Mouse (Mus musculus) brown adipose tissue, adult 24 weeks (tissue): ENCODE results near the gene Zfp280d. TPM values are rescaled to one million over a fixed set of nuclear protein-coding genes. Genes with fewer than 3 reads are reported as not detected.

Experiments
- H3K27ac ChIP-seq: fragments of 200-500 bp; replicated peaks from 2 replicates; pipeline ENCODE4 v1.5.1; 2012; ENCODE audit warnings: low read depth, mild to moderate bottlenecking, low read length
- H3K4me1 ChIP-seq: fragments of 200-500 bp; 2 replicates; pipeline ENCODE4 v1.6.1; 2012; ENCODE audit warnings: low read length, mixed read lengths; ENCODE audit not compliant: control insufficient read depth, insufficient read depth, insufficient read length
- H3K4me3 ChIP-seq: fragments of 200-500 bp; 2 replicates; pipeline ENCODE4 v1.5.1; 2012; ENCODE audit warnings: low read depth, mild to moderate bottlenecking, low read length, moderate library complexity; ENCODE audit not compliant: insufficient read depth
- polyA plus RNA-seq: library from polyadenylated mRNA; stranded (reverse); fragments of >200 nt; gene quantifications from 2 replicates; pipeline ENCODE4 v1.2.4, GENCODE M21; 2012; ENCODE audit not compliant: missing spikeins, insufficient read depth, insufficient read length

Zfp280d gene
- polyA plus RNA-seq, 1 experiment, result 9.1 TPM

DNA sequence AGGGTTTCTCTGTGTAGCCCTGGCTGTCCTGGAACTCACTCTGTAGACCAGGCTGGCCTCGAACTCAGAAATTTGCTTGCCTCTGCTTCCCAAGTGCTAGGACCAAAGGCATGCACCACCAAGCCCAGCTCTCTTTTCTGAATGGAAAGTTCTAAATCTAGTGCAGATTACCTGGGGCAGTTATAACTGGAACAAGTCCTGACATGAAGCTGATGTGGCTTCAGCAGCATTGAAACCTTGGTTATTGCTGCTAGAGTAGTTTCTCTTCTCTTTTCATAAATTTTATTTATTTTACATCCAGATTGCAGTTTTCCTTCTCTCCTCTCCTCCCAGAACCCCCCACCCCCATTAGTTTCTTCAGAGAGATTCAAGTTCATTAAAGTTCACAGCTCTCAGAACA lies 14.4 kb downstream of the Zfp280d start:
- Histone ChIP-seq H3K4me3 (no peak overlapping the region), H3K4me1 (peaks cover 3% of the 10 kb centered on the region; the same call in 1 of the 2 replicates), H3K27ac (no peak overlapping the region)

DNA sequence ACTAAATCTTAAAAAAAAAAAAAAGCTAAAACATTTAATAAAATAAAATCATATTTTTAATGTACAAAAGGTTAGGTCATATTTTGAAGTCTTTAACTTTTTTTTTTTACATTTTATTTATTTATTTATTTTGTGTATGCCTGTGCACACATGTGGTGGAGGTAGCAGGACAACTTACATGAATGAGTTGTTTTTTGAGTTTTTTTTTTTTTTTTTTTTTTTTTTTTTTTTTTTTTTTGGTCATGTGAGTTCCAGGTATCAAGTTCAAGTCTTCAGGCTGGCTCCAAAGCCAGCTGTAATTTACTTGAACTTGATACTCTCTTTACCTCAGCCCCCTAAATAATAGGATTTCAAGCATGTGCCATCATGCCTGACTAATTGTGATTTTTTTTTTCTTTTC lies 19.4 kb downstream of the Zfp280d start:
- Histone ChIP-seq H3K27ac (no peak overlapping the region), H3K4me3 (no peak overlapping the region), H3K4me1 (no peaks in the 10 kb centered on the region)

DNA sequence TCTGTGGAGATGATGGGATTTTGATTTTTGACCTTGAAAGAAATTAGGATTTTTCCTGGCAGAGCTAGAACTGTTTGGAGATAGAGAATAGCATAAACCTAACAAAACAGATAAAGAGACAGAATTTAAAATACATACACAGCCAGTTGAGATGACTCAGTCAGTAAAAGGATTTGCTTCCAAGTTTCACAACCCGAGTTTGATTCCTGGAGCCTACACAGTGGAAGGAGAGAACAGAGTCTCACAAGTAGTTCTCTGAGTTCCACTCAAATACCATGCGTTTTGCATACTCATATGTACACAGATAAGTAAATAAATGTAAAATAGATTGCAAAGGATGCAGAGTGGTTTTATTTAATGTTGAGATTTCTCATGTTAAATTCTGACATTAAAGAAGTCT lies 35.1 kb downstream of the Zfp280d start:
- no peak overlapping the region for H3K4me3 ChIP-seq
- no peaks in the 10 kb centered on the region for H3K4me1 ChIP-seq
- no peak overlapping the region for H3K27ac ChIP-seq

DNA sequence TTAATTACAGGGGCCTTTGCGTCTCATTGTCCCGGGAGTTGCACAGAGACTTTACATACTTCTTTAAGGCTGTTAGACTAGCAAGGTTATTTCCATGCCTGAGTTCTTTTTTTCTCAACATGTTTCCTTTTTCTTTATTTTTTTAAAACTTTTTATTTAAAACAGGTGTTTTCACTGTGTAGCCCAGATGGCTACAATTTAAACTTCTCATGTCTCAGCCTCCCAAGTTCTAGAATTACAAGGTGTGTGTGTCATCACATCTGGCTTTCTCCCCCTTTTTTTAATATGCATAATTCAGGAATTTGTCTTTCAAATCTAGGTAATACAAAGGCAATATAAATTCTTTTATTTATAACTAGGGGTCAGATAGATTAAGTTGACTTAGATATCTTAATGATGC lies 58.6 kb downstream of the Zfp280d start:
- no peak overlapping the region for H3K27ac ChIP-seq
- H3K4me3 ChIP-seq, result no peak overlapping the region
- no peaks in the 10 kb centered on the region for H3K4me1 ChIP-seq

DNA sequence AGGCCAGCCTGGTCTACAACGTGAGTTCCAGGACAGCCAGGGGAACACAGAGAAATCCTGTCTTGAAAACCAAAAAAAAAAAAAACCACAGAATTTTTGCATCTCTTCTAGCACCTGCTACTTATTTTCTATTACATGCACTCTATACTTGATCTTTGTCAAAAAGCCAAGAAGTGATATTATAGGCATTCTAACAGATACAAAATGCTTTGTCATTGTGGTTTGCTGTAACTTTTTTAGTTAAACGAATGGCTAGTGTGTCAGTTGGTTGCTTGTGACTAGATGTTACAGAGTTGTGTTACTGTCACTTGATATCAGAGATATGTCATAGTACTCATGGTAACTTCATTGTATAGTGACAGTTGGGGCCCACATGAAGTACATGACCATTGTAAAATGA lies 61.4 kb downstream of the Zfp280d start:
- Histone ChIP-seq H3K4me1 (no peaks in the 10 kb centered on the region), H3K27ac (no peak overlapping the region), H3K4me3 (no peak overlapping the region)

DNA sequence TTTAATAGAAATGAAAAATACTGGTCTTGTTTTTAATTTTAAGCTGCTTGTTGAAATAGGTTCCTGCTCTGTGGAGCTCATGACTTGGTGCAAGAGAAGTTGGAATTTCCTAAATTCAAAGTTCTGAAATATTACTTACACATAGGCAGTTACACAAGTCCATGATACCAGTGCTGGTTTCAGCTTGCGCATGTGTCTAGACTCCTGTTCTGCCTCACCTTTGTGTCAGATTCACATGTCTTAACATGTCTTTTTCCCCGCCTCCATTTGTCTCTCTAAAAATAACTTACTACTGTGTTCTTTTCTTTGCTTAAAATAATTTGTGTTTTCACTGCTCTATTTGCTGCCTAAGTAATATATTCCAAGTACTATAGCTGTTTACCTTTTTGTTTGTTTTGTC lies 64.5 kb downstream of the Zfp280d start:
- Histone ChIP-seq H3K27ac (no peak overlapping the region), H3K4me3 (no peak overlapping the region), H3K4me1 (no peaks in the 10 kb centered on the region)

DNA sequence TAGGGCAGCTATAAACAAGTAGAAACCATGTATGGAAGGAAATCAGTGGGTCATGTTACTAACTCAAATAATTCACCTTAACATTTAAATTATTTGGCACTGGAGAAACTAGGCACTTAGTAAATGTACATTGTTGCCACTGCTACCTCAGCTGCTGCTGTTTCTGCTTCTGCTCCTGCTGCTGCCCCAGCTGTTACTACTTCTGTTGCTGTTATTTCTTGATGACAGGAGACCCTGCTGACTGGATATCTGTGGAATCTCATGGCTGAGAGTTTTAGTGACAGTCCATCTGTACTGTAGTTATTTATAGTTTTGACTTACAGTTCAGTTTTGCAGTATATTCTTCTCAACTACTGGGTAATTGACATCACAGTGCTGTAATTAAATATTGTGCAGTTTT lies 69.2 kb downstream of the Zfp280d start:
- Histone ChIP-seq H3K27ac (no peak overlapping the region), H3K4me1 (no peaks in the 10 kb centered on the region)

DNA sequence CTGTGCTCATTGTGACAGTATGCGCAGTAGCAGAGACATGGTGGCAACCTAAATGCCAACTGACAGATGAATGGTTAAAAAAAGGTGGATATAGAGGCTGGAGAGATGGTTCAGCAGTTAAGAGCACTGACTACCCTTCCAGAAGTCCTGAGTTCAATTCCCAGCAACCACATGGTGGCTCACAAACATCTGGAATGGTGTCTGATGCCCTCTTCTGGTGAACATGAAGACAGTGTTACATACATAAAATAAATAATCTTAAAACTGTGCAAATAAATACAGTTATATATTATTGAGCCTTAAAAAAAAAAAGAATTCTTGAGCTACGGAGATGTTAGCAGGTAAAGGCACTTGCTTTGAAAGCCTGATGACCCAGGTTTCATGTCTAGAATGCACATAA lies 97.7 kb downstream of the Zfp280d start:
- Histone ChIP-seq H3K27ac (no peak overlapping the region), H3K4me1 (no peaks in the 10 kb centered on the region), H3K4me3 (no peak overlapping the region)

More for the DNA sequence above, 69.2 kb downstream of the Zfp280d start:
- no peak overlapping the region for H3K4me3 ChIP-seq

DNA sequence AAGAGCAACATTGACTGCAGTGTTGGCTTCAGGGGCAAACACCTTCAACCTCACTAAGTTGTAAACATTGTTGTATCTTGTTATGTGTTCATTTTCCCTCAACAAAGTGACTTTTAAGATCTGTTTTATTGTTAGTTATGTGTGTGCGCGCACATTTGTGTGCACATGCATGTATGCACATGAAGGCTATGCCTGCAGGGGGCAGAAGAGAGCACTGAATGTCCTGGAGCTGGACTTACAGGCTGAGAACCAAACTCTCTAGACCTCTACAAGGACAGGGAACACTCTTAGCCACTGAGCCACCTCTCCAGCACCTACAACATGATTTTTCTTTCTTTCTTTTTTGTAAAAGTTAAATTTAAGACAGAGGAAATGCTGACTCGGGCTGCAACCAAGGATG lies 99.4 kb downstream of the Zfp280d start:
- Histone ChIP-seq H3K4me1 (no peaks in the 10 kb centered on the region), H3K4me3 (no peak overlapping the region), H3K27ac (no peak overlapping the region)

DNA sequence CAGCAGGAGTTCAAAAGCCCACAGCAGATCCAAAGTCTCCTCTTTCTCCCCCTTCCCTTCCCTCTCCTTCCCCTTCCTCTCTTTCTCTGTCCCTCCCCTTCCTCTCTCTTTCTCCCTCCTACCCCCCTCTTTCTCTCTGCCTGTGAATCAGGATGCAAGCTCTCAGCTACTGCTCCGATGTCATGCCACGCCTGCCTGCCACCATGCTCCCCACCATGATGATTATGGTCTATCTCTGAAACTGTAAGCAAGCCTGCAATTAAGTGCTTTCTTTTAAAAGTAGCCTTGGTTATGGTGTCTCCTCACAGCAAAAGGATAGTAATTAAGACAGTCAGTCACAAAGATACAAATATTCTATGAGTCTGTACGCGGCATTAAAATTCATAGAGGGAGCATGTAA lies 100.3 kb downstream of the Zfp280d start:
- H3K4me3 ChIP-seq, result no peak overlapping the region
- H3K27ac ChIP-seq, result no peak overlapping the region
- H3K4me1 ChIP-seq, result no peaks in the 10 kb centered on the region

DNA sequence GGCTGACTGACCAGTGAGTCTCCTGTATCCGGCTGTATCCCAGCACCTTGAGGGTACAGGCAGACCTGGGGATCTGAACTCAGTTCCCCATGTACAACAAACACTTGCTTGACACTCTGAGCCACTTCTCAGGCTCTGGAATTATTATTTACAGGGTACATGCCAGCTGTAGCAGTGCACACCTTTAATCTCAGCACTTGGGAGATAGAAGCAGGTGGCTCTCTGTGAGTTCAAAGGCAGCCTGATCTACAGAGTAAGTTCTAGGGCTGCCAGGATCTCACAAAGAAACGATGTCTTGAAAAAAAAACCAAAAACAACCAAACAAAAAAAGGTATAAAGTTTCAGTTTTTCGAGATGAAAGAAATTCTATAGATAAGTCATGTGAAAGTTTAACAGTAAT lies 101.0 kb downstream of the Zfp280d start:
- H3K27ac ChIP-seq, result no peak overlapping the region
- H3K4me1 ChIP-seq, result no peaks in the 10 kb centered on the region
- no peak overlapping the region for H3K4me3 ChIP-seq

DNA sequence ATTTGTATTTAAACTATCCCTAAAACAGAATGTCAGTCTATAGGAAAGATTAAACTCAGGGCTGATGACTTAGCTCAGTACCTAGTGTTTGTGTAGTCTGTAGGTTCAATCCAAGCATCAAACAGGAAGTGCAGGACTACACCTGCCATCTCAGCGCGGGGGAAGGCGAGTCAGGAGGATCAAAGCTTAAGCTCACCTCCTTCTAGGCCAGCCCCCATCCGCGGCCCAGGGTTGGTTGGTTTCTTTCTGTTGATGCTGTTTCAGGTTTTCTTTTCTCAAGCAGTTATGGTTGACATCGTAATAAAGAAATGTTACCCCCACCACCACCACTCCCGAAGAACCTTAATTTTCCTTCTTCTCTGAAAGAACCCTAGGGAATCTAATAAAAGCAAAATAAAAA lies 111.1 kb downstream of the Zfp280d start:
- no peaks in the 10 kb centered on the region for H3K4me1 ChIP-seq
- no peak overlapping the region for H3K27ac ChIP-seq
- no peak overlapping the region for H3K4me3 ChIP-seq

DNA sequence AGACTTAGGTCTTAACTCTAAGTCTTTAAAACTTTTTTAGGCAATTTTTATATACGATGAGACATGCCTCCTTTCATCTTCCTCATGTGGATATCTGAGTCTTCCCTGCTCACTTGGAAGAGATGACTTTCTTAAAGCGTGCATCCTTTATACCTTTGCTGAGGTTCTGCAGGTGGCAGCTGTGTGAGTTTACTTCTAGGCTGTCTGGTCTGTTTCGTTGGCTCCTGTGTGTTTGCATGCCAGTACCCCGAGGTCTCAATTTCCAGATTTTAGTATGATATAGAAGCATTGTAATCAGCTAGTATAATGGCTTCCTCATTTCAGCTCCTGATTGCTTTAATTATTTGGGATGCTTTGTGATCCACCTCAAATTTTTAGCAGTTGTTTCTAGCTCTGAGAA lies 114.3 kb downstream of the Zfp280d start:
- H3K27ac ChIP-seq, result no peak overlapping the region
- no peak overlapping the region for H3K4me3 ChIP-seq
- no peaks in the 10 kb centered on the region for H3K4me1 ChIP-seq

DNA sequence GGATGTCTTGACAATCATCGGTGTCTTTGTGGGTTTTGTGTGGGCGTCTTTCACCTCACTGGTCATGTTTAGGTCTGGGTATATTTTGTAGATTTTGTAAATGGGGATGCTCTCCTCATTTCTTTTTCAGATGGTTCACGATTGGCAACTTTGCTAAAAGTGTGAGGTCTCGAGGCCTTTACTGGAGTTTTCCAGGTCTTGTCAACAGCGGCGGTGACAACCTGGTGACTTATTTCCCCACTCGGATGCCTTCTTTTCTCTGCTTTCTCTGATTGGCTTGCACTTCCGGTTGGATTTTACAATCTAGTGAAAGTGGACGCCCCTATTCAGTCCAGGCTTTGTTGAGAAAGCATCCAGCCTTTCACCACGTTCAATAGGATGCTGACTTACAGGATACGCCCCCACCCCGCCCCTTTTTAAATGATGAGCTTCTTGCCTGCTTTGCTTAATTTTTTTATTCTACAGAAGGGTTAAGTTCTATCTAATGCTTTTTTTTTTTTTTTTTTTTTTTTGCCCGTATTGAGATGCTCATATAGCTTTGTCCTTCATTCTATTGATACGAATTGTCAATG lies 114.9 kb downstream of the Zfp280d start:
- H3K4me3 ChIP-seq, result no peak overlapping the region
- no peak overlapping the region for H3K27ac ChIP-seq
- no peaks in the 10 kb centered on the region for H3K4me1 ChIP-seq

DNA sequence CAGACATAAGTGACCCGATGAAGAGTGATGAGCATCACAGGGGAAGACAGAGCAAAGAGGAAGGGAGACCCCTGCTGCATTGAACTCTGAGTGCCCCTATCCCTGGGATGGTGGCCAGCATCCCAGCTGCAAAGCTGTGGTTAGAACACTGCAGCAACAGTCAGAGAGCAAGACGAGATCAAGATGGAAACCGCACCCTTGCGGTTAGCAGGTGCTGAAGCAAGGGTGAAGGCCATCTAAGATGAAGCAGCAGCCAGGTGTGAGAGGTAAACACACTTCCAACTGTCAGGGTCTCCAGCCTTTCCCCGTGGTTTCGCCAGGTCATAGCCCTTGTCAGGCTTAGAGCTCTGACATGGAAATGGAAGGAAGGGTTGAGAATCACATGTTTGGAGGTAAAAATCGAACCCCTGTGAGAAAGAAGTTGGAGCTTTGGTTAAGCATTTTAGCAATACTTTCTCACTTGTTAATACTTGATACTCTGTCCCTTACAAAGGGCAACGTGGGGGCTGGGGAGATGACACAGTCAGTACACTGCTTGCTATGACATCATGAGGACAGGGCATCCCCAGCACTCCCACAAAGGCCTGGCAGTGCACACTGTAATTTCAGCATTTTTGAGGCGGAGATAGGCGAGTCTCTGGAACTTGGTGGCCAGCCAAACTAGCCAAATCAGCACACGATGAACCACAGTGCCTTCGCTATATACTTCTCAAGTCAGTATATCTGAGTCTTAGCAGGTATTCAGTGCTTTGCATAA lies 115.8 kb downstream of the Zfp280d start:
- no peak overlapping the region for H3K27ac ChIP-seq

DNA sequence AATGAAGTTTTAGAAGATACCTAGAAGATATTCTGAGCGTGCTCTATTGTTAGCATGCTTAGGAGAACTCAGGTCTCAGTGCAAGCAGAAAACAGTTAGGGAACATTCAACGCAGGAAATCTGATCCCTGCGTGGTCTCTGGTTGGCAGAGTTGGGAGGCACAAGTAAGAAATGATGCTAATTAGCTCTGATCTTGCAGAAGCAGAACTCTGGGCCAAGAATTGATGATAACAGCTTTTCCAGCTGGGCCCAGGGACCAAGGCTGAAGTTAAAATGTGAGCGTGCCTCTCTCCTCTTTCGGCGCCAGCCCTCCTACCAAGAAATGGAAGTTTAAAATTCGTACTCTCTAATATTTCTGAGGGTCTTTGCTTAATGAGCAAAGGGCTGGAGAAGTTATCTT lies 118.0 kb downstream of the Zfp280d start:
- Histone ChIP-seq H3K27ac (no peak overlapping the region), H3K4me3 (no peak overlapping the region), H3K4me1 (no peaks in the 10 kb centered on the region)

More for the DNA sequence above, 115.8 kb downstream of the Zfp280d start:
- H3K4me3 ChIP-seq, result no peak overlapping the region
- H3K4me1 ChIP-seq, result no peaks in the 10 kb centered on the region
